In genomic region chr10:7649059-7649458, GRCm38 (mm10) we compare ENCODE assay signal across 22 mouse cellular contexts.
"Had no signal": no experiment of that assay in that cellular context is flagged by ENCODE, and none has a peak within 500 bp of the region (broad histone marks: within the 10 kb centered on the region; RNA-seq: fewer than 3 reads in every experiment).

No protein-coding gene starts in this region.

- ATAC-seq: liver, postnatal 0 days; lung, postnatal 0 days; midbrain, embryonic 15.5 days had no signal

- H3K27me3 ChIP-seq: limb, embryonic 12.5 days; limb, embryonic 15.5 days; midbrain, embryonic 12.5 days; midbrain, embryonic 15.5 days; neural tube, embryonic 12.5 days; neural tube, embryonic 15.5 days had no signal

- H3K4me1 ChIP-seq: limb, embryonic 12.5 days; limb, embryonic 15.5 days; midbrain, embryonic 12.5 days; midbrain, embryonic 15.5 days; neural tube, embryonic 12.5 days; neural tube, embryonic 15.5 days had no signal

- H3K4me3 ChIP-seq: limb, embryonic 12.5 days; limb, embryonic 15.5 days; midbrain, embryonic 12.5 days; midbrain, embryonic 15.5 days; neural tube, embryonic 12.5 days; neural tube, embryonic 15.5 days had no signal

- H3K27ac ChIP-seq: limb, embryonic 12.5 days; limb, embryonic 15.5 days; liver, embryonic 14.5 days; macrophage; midbrain, embryonic 12.5 days; midbrain, embryonic 15.5 days; neural tube, embryonic 12.5 days; neural tube, embryonic 15.5 days; stomach, postnatal 0 days had no signal

- H3K4me2 ChIP-seq: limb, embryonic 12.5 days; limb, embryonic 15.5 days; liver, embryonic 11.5 days; lung, embryonic 14.5 days; midbrain, embryonic 12.5 days; midbrain, embryonic 15.5 days; neural tube, embryonic 12.5 days; neural tube, embryonic 15.5 days had no signal

- DNase-seq: kidney, postnatal 14 days; kidney, postnatal 4 days; left cerebral cortex, postnatal 4 days; liver, postnatal 0 days; lung, embryonic 14.5 days; right cerebral cortex, adult 18-20 months; right cerebral cortex, postnatal 14 days; right cerebral cortex, postnatal 4 days; thymus, adult 2 months; thymus, postnatal 14 days; thymus, postnatal 4 days had no signal

- H3K9me3 ChIP-seq: limb, embryonic 12.5 days; limb, embryonic 15.5 days; midbrain, embryonic 12.5 days; midbrain, embryonic 15.5 days; neural tube, embryonic 12.5 days; neural tube, embryonic 15.5 days had no signal

- H3K9ac ChIP-seq: limb, embryonic 12.5 days; limb, embryonic 15.5 days; liver, embryonic 14.5 days; liver, postnatal 0 days; lung, embryonic 14.5 days; midbrain, embryonic 12.5 days; midbrain, embryonic 15.5 days; neural tube, embryonic 12.5 days; neural tube, embryonic 15.5 days had no signal
